Mouse (Mus musculus) thymus, postnatal 0 days (tissue): ENCODE measurements around the gene Cass4. TPM values are rescaled to one million over a fixed set of nuclear protein-coding genes. Genes with fewer than 3 reads are reported as not detected.
A peak's percentile ranks its signal among the peaks of the same experiment; 100 is the strongest.

ENCODE experiments used
- DNase-seq: peaks from one replicate; pipeline ENCODE4 v3.0.0-alpha.2; 2015; ENCODE audit warnings: low spot score
- polyA plus RNA-seq: library from polyadenylated mRNA; unstranded; fragments of >200 nt; fragmentation: Nextera tagmentation; extraction: Ambion mirVana; gene quantifications from 2 replicates; pipeline ENCODE4 v1.2.1, GENCODE M21; 2015

Gene Cass4
- polyA plus RNA-seq, 1 experiment from 2014 or later = 2.3 TPM

GRCm38 (mm10) chr2:172439843-172440639 lies 46.4 kb downstream of the Cass4 start, which contains the start of gene Rtf2:
Gene Rtf2, plus strand, starts transcription at chr2:172440556.
- DNase-seq = peak; percentile 93

- DNase-seq = no peak
These were observed 47.0 kb downstream of the Cass4 start for GRCm38 (mm10) chr2:172440640-172441005.

- DNase-seq = no peak
These were observed 47.6 kb downstream of the Cass4 start for GRCm38 (mm10) chr2:172441176-172441575.

GRCm38 (mm10) chr2:172445617-172446016 lies 52.0 kb downstream of the Cass4 start:
- DNase-seq = no peak

GRCm38 (mm10) chr2:172447317-172447716 lies 53.7 kb downstream of the Cass4 start:
- peak; percentile 47 for DNase-seq

- no peak for DNase-seq
These were observed 54.7 kb downstream of the Cass4 start for GRCm38 (mm10) chr2:172448329-172448728.

GRCm38 (mm10) chr2:172450640-172451039 lies 57.0 kb downstream of the Cass4 start:
- DNase-seq = peak; percentile 61

GRCm38 (mm10) chr2:172452031-172452430 lies 58.4 kb downstream of the Cass4 start:
- no peak for DNase-seq

GRCm38 (mm10) chr2:172452458-172452857 lies 58.9 kb downstream of the Cass4 start:
- DNase-seq = no peak

GRCm38 (mm10) chr2:172458496-172458895 lies 64.9 kb downstream of the Cass4 start, which contains the start of gene Gcnt7:
Gene Gcnt7, minus strand, starts transcription at chr2:172458596.
- DNase-seq = no peak

- DNase-seq = no peak
These were observed 67.1 kb downstream of the Cass4 start for GRCm38 (mm10) chr2:172460647-172461046.

GRCm38 (mm10) chr2:172462813-172463212 lies 69.2 kb downstream of the Cass4 start:
- DNase-seq = no peak

GRCm38 (mm10) chr2:172466427-172467132 lies 73.0 kb downstream of the Cass4 start:
- DNase-seq = no peak

- no peak for DNase-seq
These were observed 73.6 kb downstream of the Cass4 start for GRCm38 (mm10) chr2:172467206-172467605.

GRCm38 (mm10) chr2:172468346-172468819 lies 74.8 kb downstream of the Cass4 start:
- no peak for DNase-seq

GRCm38 (mm10) chr2:172472318-172472717 lies 78.7 kb downstream of the Cass4 start, which contains the start of gene Fam209:
Gene Fam209, plus strand, starts transcription at chr2:172472520.
- no peak for DNase-seq

- no peak for DNase-seq
These were observed 80.0 kb downstream of the Cass4 start for GRCm38 (mm10) chr2:172473591-172473990.

- peak; percentile 69 for DNase-seq
These were observed 81.4 kb downstream of the Cass4 start for GRCm38 (mm10) chr2:172474970-172475369.

- DNase-seq = no peak
These were observed 83.2 kb downstream of the Cass4 start for GRCm38 (mm10) chr2:172476707-172477260.

- DNase-seq = no peak
These were observed 83.8 kb downstream of the Cass4 start for GRCm38 (mm10) chr2:172477350-172477749.

- peak; percentile 53 for DNase-seq
These were observed 84.3 kb downstream of the Cass4 start for GRCm38 (mm10) chr2:172477860-172478259.

GRCm38 (mm10) chr2:172480296-172480695 lies 86.7 kb downstream of the Cass4 start:
- DNase-seq = peak; percentile 25
